Mouse (Mus musculus): Measurements from ENCODE around the gene Tm4sf20.
A peak's percentile ranks its signal among the peaks of the same experiment; 100 is the strongest.

Gene Tm4sf20

DNA sequence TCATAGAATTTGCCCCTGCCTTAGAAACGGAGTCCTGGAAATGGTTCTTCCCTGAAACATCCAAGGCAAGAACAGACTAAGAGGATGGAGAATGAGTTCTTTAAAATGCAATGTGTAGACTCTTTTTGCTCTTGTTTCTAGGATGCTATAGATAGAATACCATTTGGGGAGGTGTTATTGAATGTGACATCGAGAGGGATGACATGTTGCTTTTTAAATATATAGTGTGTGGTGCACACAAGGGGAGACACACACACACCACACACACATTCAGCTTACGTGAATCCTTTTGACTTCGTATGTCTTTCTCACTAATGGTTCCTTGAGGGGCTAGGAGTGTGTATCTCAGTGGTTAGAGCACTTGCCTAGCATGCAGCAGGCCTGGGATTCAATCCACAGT is 7.0 kb upstream of the Tm4sf20 start:
- DNase-seq (ENCODE audit: low spot score in 2 of 2), result no peak

- no peak for DNase-seq (ENCODE audit: low spot score in 2 of 2)
These were observed 4.9 kb upstream of the Tm4sf20 start for GRCm38 (mm10) chr1:82773208-82773607.

DNA sequence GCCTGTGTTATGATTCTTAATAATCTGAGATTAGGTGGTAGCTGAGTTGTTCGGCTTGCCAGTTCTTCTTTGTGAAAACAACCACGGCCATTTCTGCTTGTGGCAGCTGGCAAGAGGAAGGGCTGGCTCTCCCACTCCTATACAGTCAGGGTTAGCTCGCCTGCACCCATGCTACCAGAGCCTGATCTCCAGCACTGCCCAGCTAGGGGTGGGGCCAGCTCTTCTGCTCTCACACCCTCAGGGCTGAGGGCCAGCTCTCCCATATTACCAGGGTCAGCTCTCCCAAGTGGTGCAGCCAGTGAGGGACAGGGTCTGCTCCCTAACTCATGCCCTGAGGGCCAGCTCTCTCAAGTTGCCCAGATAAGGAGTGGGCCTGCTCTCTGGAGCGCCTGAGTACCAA is 4.2 kb upstream of the Tm4sf20 start:
- DNase-seq (ENCODE audit: low spot score in 2 of 2), result no peak

DNA sequence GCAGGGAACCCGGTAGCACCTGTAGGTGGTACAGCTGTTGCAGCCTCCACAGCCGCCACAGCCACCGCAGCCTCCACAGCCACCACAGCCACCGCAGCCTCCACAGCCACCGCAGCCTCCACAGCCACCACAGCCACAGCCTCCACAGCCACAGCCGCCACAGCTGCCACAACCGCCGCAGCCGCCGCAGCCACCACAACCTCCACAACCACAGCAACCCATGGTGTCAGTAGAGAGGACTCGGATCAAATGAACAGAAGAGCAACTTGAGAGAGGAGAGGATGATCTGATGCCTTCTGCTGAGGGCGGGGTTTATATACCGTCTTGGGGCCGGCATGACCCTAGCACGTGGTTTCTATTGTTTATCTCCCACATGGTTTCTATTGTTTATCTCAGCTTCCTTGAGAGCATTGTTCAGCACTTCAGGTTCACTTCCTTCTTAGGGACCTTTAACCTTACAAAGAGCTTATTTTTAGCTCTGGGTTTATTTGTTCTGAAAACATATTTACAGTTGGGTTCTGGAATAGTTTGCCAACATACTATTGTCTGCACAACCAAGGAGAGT is 2.8 kb upstream of the Tm4sf20 start, which contains the start of gene Gm47791:
Gm47791 (minus strand) TSS at position 222 of the 565 bp plus-strand sequence.
- no peak for DNase-seq (ENCODE audit: low spot score in 2 of 2)

DNA sequence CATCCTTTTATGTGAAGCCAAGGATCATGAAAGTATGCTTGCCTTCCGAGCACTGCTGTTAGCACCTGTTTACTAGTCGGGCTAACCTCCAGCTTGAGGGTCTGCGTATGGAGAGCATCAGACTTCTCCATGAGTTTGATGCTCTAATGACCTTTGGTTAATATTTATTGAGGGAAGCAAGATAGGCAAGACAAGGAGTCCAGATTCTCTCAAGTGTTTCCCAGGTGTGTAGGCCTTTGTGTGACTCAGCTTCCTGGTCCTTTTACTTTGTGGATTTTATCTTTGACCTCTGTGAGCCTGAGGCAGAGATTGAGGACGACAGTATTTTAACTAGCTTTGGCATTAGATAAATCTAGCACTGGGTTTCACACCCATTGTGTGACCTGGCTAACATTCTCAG is 1.6 kb downstream of the Tm4sf20 start:
- DNase-seq (ENCODE audit: low spot score in 2 of 2), result no peak

DNA sequence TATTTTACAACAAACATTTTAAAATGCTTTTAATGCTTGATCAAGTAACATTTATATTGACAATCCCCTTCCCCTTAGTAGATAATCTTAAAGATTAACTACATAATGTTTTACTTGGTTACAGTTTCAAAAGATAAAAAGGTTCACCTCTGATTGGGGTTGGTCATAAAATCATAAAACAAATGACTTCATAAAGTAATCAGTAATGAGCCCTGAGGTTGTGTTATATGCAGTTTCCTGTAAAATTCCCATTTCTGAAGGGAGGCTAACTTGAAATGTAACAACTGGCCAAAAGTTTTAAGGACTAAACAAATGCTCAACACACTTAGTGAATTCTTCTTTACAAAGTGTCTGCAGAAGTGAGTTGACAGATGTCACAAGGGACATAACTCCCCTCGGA is 2.0 kb downstream of the Tm4sf20 start:
- DNase-seq (ENCODE audit: low spot score in 2 of 2), result no peak

DNA sequence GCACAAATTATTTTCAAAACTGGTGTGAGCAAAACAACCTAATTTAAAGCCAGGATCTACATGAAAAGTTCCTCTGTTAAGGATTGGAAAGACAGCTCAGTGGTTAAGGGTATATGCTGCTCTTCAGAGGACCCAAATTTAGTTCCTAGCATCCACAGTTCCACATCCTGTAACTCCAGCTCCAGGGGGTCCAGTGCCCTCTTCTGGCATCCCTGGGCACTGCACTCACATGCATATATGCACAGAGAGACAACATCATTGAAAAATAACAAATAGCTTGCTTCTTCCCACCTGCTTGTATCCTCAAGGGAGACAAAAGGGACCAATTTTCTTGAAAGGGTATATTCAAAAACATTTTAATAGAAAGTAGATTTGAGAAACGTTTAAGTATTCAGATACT is 6.0 kb downstream of the Tm4sf20 start:
- DNase-seq (ENCODE audit: low spot score in 2 of 2), result no peak

DNA sequence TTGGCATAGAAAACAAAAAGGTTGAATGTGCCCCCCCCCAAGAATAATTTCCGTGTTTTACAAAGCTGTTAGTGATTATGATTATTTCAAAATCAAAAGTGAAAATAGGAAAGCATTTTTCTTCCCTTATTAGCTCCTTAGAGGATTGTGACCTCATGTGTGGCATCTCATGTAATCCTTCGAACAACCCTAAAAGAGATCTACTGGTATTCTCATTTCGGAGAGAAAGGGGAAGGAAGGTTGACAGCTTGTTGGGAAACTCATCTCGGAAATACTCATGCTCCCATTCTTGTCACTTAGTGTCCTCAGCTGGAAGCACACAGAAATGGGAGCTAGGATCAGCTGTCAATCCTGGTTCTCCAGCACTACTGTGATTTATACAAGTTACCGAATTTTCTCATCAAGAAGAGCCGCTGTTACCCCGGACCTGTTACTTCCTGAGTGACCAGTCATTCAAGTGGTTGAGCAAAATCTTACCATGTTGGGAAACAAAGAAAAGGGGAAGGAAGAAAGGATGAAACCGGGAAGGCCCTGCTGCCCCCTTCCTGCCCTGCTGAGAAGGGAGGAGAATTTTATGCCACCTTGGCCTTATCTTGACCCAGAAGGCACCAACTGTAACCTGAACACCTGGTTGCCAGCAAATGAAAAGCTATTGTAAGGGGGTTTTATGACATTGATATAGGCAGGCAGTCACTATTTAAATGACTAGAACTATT is 6.6 kb downstream of the Tm4sf20 start:
- no peak for DNase-seq (ENCODE audit: low spot score in 2 of 2)

DNA sequence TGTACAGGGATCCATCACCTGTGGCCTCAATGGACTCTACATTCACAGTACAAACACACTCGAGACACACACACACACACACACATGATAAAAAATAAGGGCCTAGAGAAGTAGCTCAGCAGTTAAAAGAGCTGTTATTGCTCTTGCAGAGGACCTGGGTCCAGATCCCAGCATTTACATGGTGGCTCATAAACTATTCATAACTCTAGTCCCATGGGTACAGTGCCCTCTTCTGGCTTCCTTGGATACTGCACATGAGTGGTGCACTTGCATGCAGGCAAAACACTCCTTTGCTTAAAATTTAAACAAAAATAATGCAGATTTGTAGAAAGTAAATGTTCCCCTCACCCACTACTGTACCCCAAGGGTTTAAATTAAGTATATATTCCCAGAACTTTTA is 8.7 kb downstream of the Tm4sf20 start:
- no peak for DNase-seq (ENCODE audit: low spot score in 2 of 2)

- DNase-seq (ENCODE audit: low spot score in 2 of 2), result no peak
These were observed 20.4 kb downstream of the Tm4sf20 start for GRCm38 (mm10) chr1:82747714-82748452.

GRCm38 (mm10) chr1:82746408-82746807 is 21.9 kb downstream of the Tm4sf20 start:
- no peak for DNase-seq (ENCODE audit: low spot score in 2 of 2)

GRCm38 (mm10) chr1:82743962-82744361 is 24.3 kb downstream of the Tm4sf20 start:
- no peak for DNase-seq (ENCODE audit: low spot score in 2 of 2)

DNA sequence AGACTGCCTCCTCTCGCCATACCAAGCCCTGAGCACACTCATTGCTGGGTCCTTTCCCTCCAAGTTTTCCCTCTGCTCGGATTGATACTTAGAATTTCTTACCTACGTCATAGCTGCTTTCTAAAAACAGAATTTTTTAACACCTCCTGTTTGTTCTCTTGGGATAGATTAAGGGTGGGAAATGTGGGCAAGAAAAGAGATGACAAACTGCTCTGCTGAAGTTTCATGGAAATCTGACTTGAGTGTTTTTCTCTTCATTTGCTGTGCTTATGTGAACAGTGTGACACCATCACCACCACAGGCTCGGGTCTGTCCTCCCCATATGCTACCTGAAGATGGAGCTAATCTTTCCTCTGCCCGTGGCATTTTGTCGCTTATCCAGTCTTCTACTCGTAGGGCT is 26.7 kb downstream of the Tm4sf20 start:
- DNase-seq (ENCODE audit: low spot score in 2 of 2), result no peak

DNA sequence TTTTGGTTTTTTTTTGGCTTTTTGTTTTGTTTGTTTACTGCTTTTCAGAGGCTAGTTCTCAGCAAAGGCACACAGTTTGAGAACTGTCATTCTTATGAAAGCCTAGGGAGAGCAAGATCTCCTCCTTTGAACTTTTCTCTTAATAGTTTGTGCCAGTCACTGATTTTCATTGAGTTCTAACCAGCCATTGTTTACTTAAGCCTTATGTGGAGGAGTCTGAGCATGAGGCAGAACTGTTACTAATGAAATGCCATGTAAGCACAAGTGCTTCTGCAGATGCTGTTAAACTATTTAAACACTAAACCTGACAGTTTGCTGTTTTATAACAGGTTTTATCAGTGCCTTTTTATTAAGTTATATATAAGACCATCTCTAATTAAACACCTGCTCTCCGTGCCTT is 30.2 kb downstream of the Tm4sf20 start:
- no peak for DNase-seq (ENCODE audit: low spot score in 2 of 2)

DNA sequence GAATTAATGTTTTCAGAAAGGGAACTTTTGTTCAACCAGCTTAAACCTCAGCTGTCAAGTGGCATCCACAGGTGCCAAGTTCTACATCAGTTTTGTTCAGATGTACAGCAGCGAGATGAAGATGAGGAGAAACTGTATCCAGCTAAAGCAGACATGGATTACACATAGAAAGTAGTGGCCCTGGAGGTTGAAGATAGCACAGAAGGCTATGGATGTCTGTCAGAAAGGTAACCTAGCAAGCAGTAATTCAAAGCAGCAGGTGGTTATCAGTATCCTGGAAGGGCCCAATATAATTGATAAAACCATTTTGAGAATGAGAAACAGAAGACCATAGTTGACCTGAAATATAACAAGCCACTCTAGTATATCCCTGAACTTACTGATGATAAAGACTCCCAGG is 34.9 kb downstream of the Tm4sf20 start:
- DNase-seq (ENCODE audit: low spot score in 2 of 2), result no peak

DNA sequence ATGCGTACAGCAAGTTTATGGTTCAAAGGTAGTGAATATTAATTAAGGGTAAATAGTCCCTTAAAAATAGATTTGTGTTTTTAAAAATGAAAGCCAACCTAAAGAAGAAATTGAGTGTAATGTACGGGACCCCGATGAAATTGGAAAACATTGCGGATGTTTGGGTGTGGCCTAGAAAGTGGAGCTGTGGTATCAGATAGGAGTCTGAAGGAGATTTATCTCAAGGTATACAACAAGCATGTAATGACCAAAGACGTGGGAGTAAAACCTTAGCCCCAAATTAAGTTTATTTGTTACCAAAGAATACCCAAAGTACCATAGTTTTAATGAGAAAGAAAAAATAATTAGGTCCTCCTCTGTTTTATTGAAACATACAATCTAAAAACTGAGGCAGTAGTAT is 41.8 kb downstream of the Tm4sf20 start:
- no peak for DNase-seq (ENCODE audit: low spot score in 2 of 2)

GRCm38 (mm10) chr1:82725875-82726185 is 42.4 kb downstream of the Tm4sf20 start:
- DNase-seq (ENCODE audit: low spot score in 2 of 2), result no peak

GRCm38 (mm10) chr1:82725026-82725874 is 43.0 kb downstream of the Tm4sf20 start:
- DNase-seq (ENCODE audit: low spot score in 2 of 2), result peak in 1 of 2 experiments; percentile 5

GRCm38 (mm10) chr1:82724339-82725025 is 43.8 kb downstream of the Tm4sf20 start, which contains the start of gene Mff:
TSS of gene Mff (plus strand) at chr1:82724890.
- DNase-seq (ENCODE audit: low spot score in 2 of 2), result peak; percentile 88 to 91

DNA sequence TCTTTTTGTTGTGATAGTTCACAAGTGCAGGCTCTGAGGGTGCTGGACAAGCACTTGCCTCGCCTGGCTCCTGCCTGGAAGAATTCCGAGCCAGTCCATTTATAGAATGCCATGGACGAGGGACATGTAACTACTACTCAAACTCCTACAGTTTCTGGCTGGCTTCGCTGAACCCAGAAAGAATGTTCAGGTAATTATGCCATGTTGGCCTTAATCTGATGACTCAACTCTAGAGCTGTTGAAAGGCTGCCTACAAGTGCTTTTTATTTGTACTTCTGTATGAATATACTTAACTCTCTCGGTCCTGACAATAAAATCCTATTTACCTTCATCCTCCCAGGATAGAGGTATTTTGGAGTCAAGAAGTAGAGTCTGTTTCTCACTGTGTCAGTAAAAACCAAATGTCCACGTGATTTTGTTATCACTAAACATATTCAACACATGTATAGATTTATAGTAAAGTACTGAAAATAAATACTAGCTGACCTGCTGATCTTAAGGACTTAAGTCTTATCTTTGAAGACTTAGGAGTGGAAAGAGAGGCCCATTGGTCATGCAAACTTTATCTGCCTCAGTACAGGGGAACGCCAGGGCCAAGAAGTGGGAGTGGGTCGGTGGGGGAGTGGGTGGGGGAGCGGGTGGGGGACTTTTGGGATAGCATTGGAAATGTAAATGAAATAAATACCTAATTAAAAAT is 50.3 kb downstream of the Tm4sf20 start:
- DNase-seq (ENCODE audit: low spot score in 2 of 2), result no peak

Data from thymus, postnatal 10 days (tissue).